Mouse (Mus musculus) E14TG2a.4 (cell line): Measurements from ENCODE around the gene Galnt7.

Source experiments
- CTCF ChIP-seq: conservative IDR thresholded peaks from 2 replicates; pipeline ENCODE4 v1.5.1; 2014; ENCODE audit warnings: low read length
- NANOG ChIP-seq: IDR thresholded peaks from 2 replicates; pipeline ENCODE4 v1.6.1; 2014; ENCODE audit warnings: borderline replicate concordance, low read length, mixed read lengths
- POU5F1 ChIP-seq: IDR thresholded peaks from 2 replicates; pipeline ENCODE4 v1.6.1; 2014; ENCODE audit warnings: low read length, borderline replicate concordance

DNA sequence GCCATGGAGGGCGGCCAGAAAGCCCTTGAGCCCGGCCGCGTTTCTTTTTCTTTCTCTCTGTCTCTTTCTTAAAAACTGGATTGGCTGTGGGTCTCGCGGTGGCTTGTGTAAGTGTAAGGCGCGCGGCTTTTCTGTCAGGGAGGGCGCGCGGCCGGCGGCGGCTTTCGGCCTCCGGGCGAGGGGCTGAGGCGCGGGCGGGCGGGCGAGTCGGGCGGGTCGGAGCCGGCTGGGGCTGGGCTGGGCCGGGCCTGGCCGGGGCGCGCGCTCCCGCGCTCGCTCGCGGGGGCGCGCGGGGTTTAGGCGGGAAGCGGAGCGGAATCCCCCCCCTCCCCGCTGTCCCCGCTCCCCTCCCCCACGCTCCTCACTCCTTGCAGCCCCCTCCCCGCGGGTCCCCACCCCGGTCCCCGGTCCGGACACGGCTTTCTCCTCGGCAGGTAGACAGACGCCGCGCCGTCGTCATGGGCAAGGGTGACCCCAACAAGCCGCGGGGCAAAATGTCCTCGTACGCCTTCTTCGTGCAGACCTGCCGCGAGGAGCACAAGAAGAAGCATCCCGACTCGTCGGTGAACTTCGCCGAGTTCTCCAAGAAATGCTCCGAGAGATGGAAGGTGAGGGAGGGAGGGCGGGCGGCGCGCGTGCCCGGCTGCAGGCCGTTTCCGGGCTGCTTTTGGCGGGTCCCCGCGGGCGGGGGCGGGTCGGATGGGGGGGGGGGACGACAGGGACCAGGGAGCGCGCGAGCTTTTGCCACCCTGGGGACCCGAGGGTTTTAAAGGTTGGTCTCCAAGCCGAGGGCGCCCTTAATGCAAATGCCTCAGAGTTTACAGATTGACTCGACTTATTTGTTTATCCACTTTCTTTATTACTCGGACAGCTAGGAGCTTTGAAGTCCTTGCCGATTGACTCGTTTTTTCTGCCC, 140.4 kb downstream of the Galnt7 start:
- TF ChIP-seq CTCF (no peak), POU5F1 (no peak), NANOG (no peak)
